Comparison of ENCODE assay signal across 26 mouse cellular contexts in genomic region chrX:142729482-142729881, GRCm38 (mm10). TPM values are rescaled to one million over a fixed set of nuclear protein-coding genes. Genes with fewer than 3 reads are reported as not detected.
A peak's percentile ranks its signal among the peaks of the same experiment; 100 is the strongest.
DNase-seq lines count a peak whose midpoint lies in the region; ATAC-seq and TF ChIP-seq lines count a peak whose summit lies in the region.
"Had no signal": no experiment of that assay in that cellular context is flagged by ENCODE, and none has a peak within 500 bp of the region (broad histone marks: within the 10 kb centered on the region; RNA-seq: fewer than 3 reads in every experiment).

No protein-coding gene starts in this region.

- H3K9me3 ChIP-seq in intestine, embryonic 15.5 days = no peaks in the 10 kb centered on the region
- H3K9me3 ChIP-seq in intestine, postnatal 0 days (ENCODE audit: control insufficient read depth) = no peaks in the 10 kb centered on the region
- no peaks in the 10 kb centered on the region for H3K9me3 ChIP-seq in forebrain, embryonic 10.5 days
- H3K9me3 ChIP-seq in embryonic facial prominence, embryonic 10.5 days = no peaks in the 10 kb centered on the region
- H3K9me3 ChIP-seq: embryonic facial prominence, embryonic 13.5 days; embryonic facial prominence, embryonic 15.5 days; forebrain, embryonic 12.5 days; G1E had no signal

- H3K4me3 ChIP-seq in layer of hippocampus, adult 2 months = no peak overlapping the region
- no peak overlapping the region for H3K4me3 ChIP-seq in intestine, embryonic 15.5 days (replicated peaks)
- H3K4me3 ChIP-seq in intestine, postnatal 0 days (ENCODE audit: low read depth, low read length) = no peak overlapping the region
- H3K4me3 ChIP-seq in forebrain, embryonic 10.5 days = no peak overlapping the region
- H3K4me3 ChIP-seq in embryonic facial prominence, embryonic 10.5 days = no peak overlapping the region
- H3K4me3 ChIP-seq: embryonic facial prominence, embryonic 13.5 days; embryonic facial prominence, embryonic 15.5 days; erythroblast, embryonic 14.5 days; forebrain, embryonic 12.5 days had no signal

- no peaks in the 10 kb centered on the region for H3K36me3 ChIP-seq in intestine, embryonic 15.5 days
- H3K36me3 ChIP-seq in intestine, postnatal 0 days (ENCODE audit: control insufficient read depth, insufficient read depth) = no peaks in the 10 kb centered on the region
- H3K36me3 ChIP-seq in forebrain, embryonic 10.5 days (replicated peaks) = no peaks in the 10 kb centered on the region
- peaks cover 6% of the 10 kb centered on the region; the same call in 1 of the 2 replicates for H3K36me3 ChIP-seq in embryonic facial prominence, embryonic 10.5 days (replicated peaks)
- H3K36me3 ChIP-seq: embryonic facial prominence, embryonic 13.5 days; embryonic facial prominence, embryonic 15.5 days; forebrain, embryonic 12.5 days had no signal

- peak overlapping the region; percentile 57; the same call in 1 of the 2 replicates for H3K27ac ChIP-seq in layer of hippocampus, adult 2 months
- H3K27ac ChIP-seq in intestine, embryonic 15.5 days = no peak overlapping the region
- H3K27ac ChIP-seq in intestine, postnatal 0 days (ENCODE audit: low read depth, low read length) = no peak overlapping the region; the same call in 1 of the 2 replicates
- H3K27ac ChIP-seq in forebrain, embryonic 10.5 days = no peak overlapping the region
- no peak overlapping the region for H3K27ac ChIP-seq in embryonic facial prominence, embryonic 10.5 days (replicated peaks)
- H3K27ac ChIP-seq: embryonic facial prominence, embryonic 13.5 days; embryonic facial prominence, embryonic 15.5 days; forebrain, embryonic 12.5 days had no signal

- no peak for TF ChIP-seq CTCF in layer of hippocampus, adult 2 months (conservative IDR thresholded peaks at IDR 0.05)
- TF ChIP-seq CTCF in intestine, postnatal 0 days (IDR thresholded peaks at IDR 0.05; ENCODE audit: low read depth) = no peak

- H3K27me3 ChIP-seq in intestine, embryonic 15.5 days (replicated peaks) = no peaks in the 10 kb centered on the region
- H3K27me3 ChIP-seq in intestine, postnatal 0 days (replicated peaks; ENCODE audit: control insufficient read depth, insufficient read depth, low read length) = no peaks in the 10 kb centered on the region
- H3K27me3 ChIP-seq in forebrain, embryonic 10.5 days (ENCODE audit: poor library complexity, severe bottlenecking) = peaks cover 100% of the 10 kb centered on the region
- peaks cover 97% of the 10 kb centered on the region for H3K27me3 ChIP-seq in embryonic facial prominence, embryonic 10.5 days (replicated peaks; ENCODE audit: low read depth, poor library complexity, severe bottlenecking)
- H3K27me3 ChIP-seq: CH12.LX; embryonic facial prominence, embryonic 15.5 days had no signal

- no peaks in the 10 kb centered on the region; the same call in 1 of the 2 replicates for H3K4me1 ChIP-seq in intestine, embryonic 15.5 days (replicated peaks)
- no peaks in the 10 kb centered on the region for H3K4me1 ChIP-seq in intestine, postnatal 0 days (replicated peaks; ENCODE audit: control insufficient read depth, insufficient read depth, low read length)
- H3K4me1 ChIP-seq in forebrain, embryonic 10.5 days = peaks cover 43% of the 10 kb centered on the region
- peaks cover 14% of the 10 kb centered on the region; the same call in 1 of the 2 replicates for H3K4me1 ChIP-seq in embryonic facial prominence, embryonic 10.5 days
- H3K4me1 ChIP-seq: embryonic facial prominence, embryonic 15.5 days had no signal

- 51% methylated on average over 2 of the region's 2 CpGs for WGBS in intestine, embryonic 15.5 days
- WGBS in intestine, postnatal 0 days = 41% methylated on average over 2 of the region's 2 CpGs
- WGBS in forebrain, embryonic 10.5 days = 86% methylated on average over 2 of the region's 2 CpGs
- WGBS in embryonic facial prominence, embryonic 10.5 days = 80% methylated on average over 2 of the region's 2 CpGs

- peak; percentile 71 for ATAC-seq in intestine, embryonic 15.5 days
- peak; percentile 68 for ATAC-seq in intestine, postnatal 0 days
- ATAC-seq: CD4-positive, CD25-positive, alpha-beta regulatory T cell, adult 4 months; forebrain, embryonic 14.5 days; forebrain, embryonic 16.5 days had no signal

- no peak overlapping the region for H3K9ac ChIP-seq in intestine, embryonic 15.5 days
- no peak overlapping the region for H3K9ac ChIP-seq in intestine, postnatal 0 days (ENCODE audit: low read depth, low read length)
- H3K9ac ChIP-seq: embryonic facial prominence, embryonic 13.5 days; embryonic facial prominence, embryonic 15.5 days; forebrain, embryonic 12.5 days had no signal

- no peak for DNase-seq in layer of hippocampus, adult 2 months (ENCODE audit: low spot score in 2 of 2)
- DNase-seq in layer of hippocampus, adult 8-10 months (ENCODE audit: low spot score in 2 of 2) = no peak
- DNase-seq in forebrain, embryonic 10.5 days (ENCODE audit: extremely low spot score, low spot score) = no peak
- no peak for DNase-seq in urinary bladder, postnatal 25 days (ENCODE audit: low spot score)
- DNase-seq in embryonic facial prominence, embryonic 10.5 days (ENCODE audit: low spot score) = no peak
- DNase-seq: adrenal gland, adult 2 months; adrenal gland, postnatal 10 days; adrenal gland, postnatal 25 days; B cell, adult 2 months; cerebellum, adult 11 months; cerebellum, adult 18-20 months; cerebellum, adult 8-10 months; cerebellum, adult 9-11 months; cerebellum, postnatal 14 days; cerebellum, postnatal 36 days had no signal

- no peak overlapping the region for H3K4me2 ChIP-seq in intestine, embryonic 15.5 days (replicated peaks)
- H3K4me2 ChIP-seq in intestine, postnatal 0 days (replicated peaks; ENCODE audit: low read depth) = no peak overlapping the region
- H3K4me2 ChIP-seq: embryonic facial prominence, embryonic 13.5 days; embryonic facial prominence, embryonic 15.5 days; forebrain, embryonic 12.5 days had no signal

RNA-seq across cellular contexts. Expression of gene Tmem164, which starts 48.3 kb away (rescaled TPM):
- total RNA-seq in layer of hippocampus, adult 2 months (2021) = 10 to 100 TPM; 17.4 to 18.6 TPM
- total RNA-seq in layer of hippocampus, adult 8-10 months (2022) = 10 to 100 TPM; 17.0 to 19.5 (median 18.7) TPM
- 43.2 and 44.7 TPM in 2 replicates for polyA plus RNA-seq in intestine, embryonic 15.5 days (2015; fragmentation: Nextera tagmentation; extraction: Ambion mirVana)
- polyA plus RNA-seq in intestine, postnatal 0 days (2015; fragmentation: Nextera tagmentation; extraction: Ambion mirVana) = 14.3 and 15.3 TPM in 2 replicates
- polyA plus RNA-seq in forebrain, embryonic 10.5 days (2016; fragmentation: Nextera tagmentation; extraction: Ambion mirVana) = 67.4 and 70.8 TPM in 2 replicates
- polyA plus RNA-seq in embryonic facial prominence, embryonic 10.5 days (2016; fragmentation: Nextera tagmentation; extraction: Ambion mirVana) = 72.9 and 77.6 TPM in 2 replicates
